Mouse (Mus musculus): ENCODE measurements around the gene Pwp2. TPM values are rescaled to one million over a fixed set of nuclear protein-coding genes. Genes with fewer than 3 reads are reported as not detected.
"Not testable (repeated sequence)": the region's sequence is repeated elsewhere in the genome, so short reads cannot be mapped to it uniquely, and the experiment has no call there.

The Pwp2 gene
- total RNA-seq, 1 experiment from 2014 or later: 32.2 TPM

- ATAC-seq (replicated peaks; ENCODE audit: low read depth, poor library complexity, severe bottlenecking): not testable (repeated sequence)
These were observed 60.8 kb downstream of the Pwp2 start for GRCm38 (mm10) chr10:78124137-78124536.

Other genes with a start within 250 kb of the Pwp2 start
- gene Trpm2, start 214.6 kb downstream of the Pwp2 start, total RNA-seq (2017): 1.4 and 4.2 TPM in 2 replicates
- gene 1810043G02Rik, start 206.6 kb downstream of the Pwp2 start, total RNA-seq (2017): 10.5 and 12.6 TPM in 2 replicates
- gene Pfkl, start 175.1 kb downstream of the Pwp2 start, total RNA-seq (2017): 42.8 and 43.8 TPM in 2 replicates
- 0.87 TPM in 1 of 2 replicates, not detected in the other for gene Dnmt3l, start 143.2 kb downstream of the Pwp2 start, total RNA-seq (2017)
- gene Aire, start 141.5 kb downstream of the Pwp2 start, total RNA-seq (2017): not detected in 2 replicates
- 0.73 and 1.0 TPM in 2 replicates for gene Icosl, start 115.8 kb downstream of the Pwp2 start, total RNA-seq (2017)
- 84.9 and 97.8 TPM in 2 replicates for gene D10Jhu81e, start 15.4 kb downstream of the Pwp2 start, total RNA-seq (2017)
- 27.8 and 29.0 TPM in 2 replicates for gene Trappc10, start 59.5 kb upstream of the Pwp2 start, total RNA-seq (2017)
- 8.2 and 12.7 TPM in 2 replicates for gene Agpat3, start 167.3 kb upstream of the Pwp2 start, total RNA-seq (2017)
- gene Rrp1, start 227.9 kb upstream of the Pwp2 start, total RNA-seq (2017): 393 and 414 TPM in 2 replicates
- gene Cstb, start 240.5 kb upstream of the Pwp2 start, total RNA-seq (2017): 41.8 and 47.5 TPM in 2 replicates